ENCODE assay signal across 25 mouse cellular contexts in genomic region chr3:147285496-147285895, GRCm38 (mm10).
DNase-seq lines count a peak whose midpoint lies in the region; ATAC-seq and TF ChIP-seq lines count a peak whose summit lies in the region.
"Had no signal": no experiment of that assay in that cellular context is flagged by ENCODE, and none has a peak within 500 bp of the region (broad histone marks: within the 10 kb centered on the region; RNA-seq: fewer than 3 reads in every experiment).

No protein-coding gene starts in this region.

- peak; percentile 9 for DNase-seq in embryo, embryonic 11 days
- DNase-seq in embryo, embryonic 9.5 days (ENCODE audit: extremely low spot score): no peak
- DNase-seq in kidney, adult 9 months: no peak
- peak; percentile 62 for DNase-seq in kidney, postnatal 0 days (ENCODE audit: low spot score)
- no peak for DNase-seq in kidney, postnatal 10 days
- DNase-seq in limb, embryonic 10.5 days (ENCODE audit: low spot score): no peak
- DNase-seq in adrenal gland, adult 8-10 months: no peak
- DNase-seq: adrenal gland, postnatal 10 days; adrenal gland, postnatal 36 days; cerebellum, adult 18-20 months; cerebellum, adult 9-10 months; cerebellum, postnatal 14 days; gastrocnemius, postnatal 25 days; heart, postnatal 14 days; heart, postnatal 4 days had no signal

- H3K36me3 ChIP-seq in kidney, embryonic 14.5 days (ENCODE audit: control insufficient read depth, insufficient read depth, low read length): no peaks in the 10 kb centered on the region
- H3K36me3 ChIP-seq in kidney, postnatal 0 days (ENCODE audit: insufficient read depth, low read length): no peaks in the 10 kb centered on the region
- H3K36me3 ChIP-seq in limb, embryonic 10.5 days: no peaks in the 10 kb centered on the region
- H3K36me3 ChIP-seq: embryonic facial prominence, embryonic 10.5 days; embryonic facial prominence, embryonic 13.5 days; forebrain, embryonic 12.5 days; forebrain, embryonic 15.5 days; heart, embryonic 13.5 days had no signal

- H3K4me2 ChIP-seq in kidney, embryonic 14.5 days (replicated peaks; ENCODE audit: low read depth, low read length): no peak overlapping the region
- no peak overlapping the region for H3K4me2 ChIP-seq in kidney, postnatal 0 days (ENCODE audit: low read length)
- H3K4me2 ChIP-seq: embryonic facial prominence, embryonic 13.5 days; forebrain, embryonic 12.5 days; forebrain, embryonic 15.5 days; heart, embryonic 13.5 days; hindbrain, embryonic 14.5 days had no signal

- H3K9ac ChIP-seq in kidney, embryonic 14.5 days (ENCODE audit: low read depth, low read length): no peak overlapping the region
- H3K9ac ChIP-seq in kidney, postnatal 0 days (ENCODE audit: low read depth, low read length): no peak overlapping the region
- H3K9ac ChIP-seq: embryonic facial prominence, embryonic 13.5 days; forebrain, embryonic 12.5 days; forebrain, embryonic 15.5 days; heart, embryonic 13.5 days; hindbrain, embryonic 14.5 days had no signal

- H3K4me1 ChIP-seq in kidney, embryonic 14.5 days (ENCODE audit: control insufficient read depth, insufficient read depth, low read length): no peaks in the 10 kb centered on the region
- H3K4me1 ChIP-seq in kidney, postnatal 0 days (replicated peaks; ENCODE audit: insufficient read depth, low read length): no peaks in the 10 kb centered on the region
- peaks cover 42% of the 10 kb centered on the region for H3K4me1 ChIP-seq in limb, embryonic 10.5 days
- H3K4me1 ChIP-seq: forebrain, embryonic 12.5 days; forebrain, embryonic 15.5 days had no signal

- no peaks in the 10 kb centered on the region for H3K27me3 ChIP-seq in kidney, embryonic 14.5 days (ENCODE audit: control insufficient read depth, insufficient read depth, low read length)
- H3K27me3 ChIP-seq in kidney, postnatal 0 days (ENCODE audit: insufficient read depth, low read length): no peaks in the 10 kb centered on the region
- H3K27me3 ChIP-seq in limb, embryonic 10.5 days (ENCODE audit: low read depth, poor library complexity, severe bottlenecking): peaks cover 9% of the 10 kb centered on the region; the same call in 1 of the 2 replicates
- H3K27me3 ChIP-seq: forebrain, embryonic 12.5 days; forebrain, embryonic 15.5 days; heart, embryonic 13.5 days had no signal

- 0 out of 2 replicates have a peak, but pooled peaks have one; percentile 35 for ATAC-seq in kidney, embryonic 14.5 days (ENCODE audit: low FRiP score, low TSS enrichment)
- ATAC-seq in kidney, postnatal 0 days (replicated peaks; ENCODE audit: low FRiP score, low read depth): no peak; the same call in 1 of the 2 replicates
- ATAC-seq: activated CD4-positive, CD25-positive, alpha-beta regulatory T cell, adult 4 months; forebrain, embryonic 15.5 days; hindbrain, postnatal 0 days had no signal

- 48% methylated on average over 5 of the region's 5 CpGs for WGBS in kidney, embryonic 14.5 days
- WGBS in kidney, postnatal 0 days: 53% methylated on average over 5 of the region's 5 CpGs
- WGBS in limb, embryonic 10.5 days: 64% methylated on average over 5 of the region's 5 CpGs

- TF ChIP-seq CTCF in kidney, postnatal 0 days (IDR thresholded peaks at IDR 0.05; ENCODE audit: low read depth): no peak

- H3K4me3 ChIP-seq in kidney, embryonic 14.5 days (ENCODE audit: low read length): no peak overlapping the region
- H3K4me3 ChIP-seq in kidney, postnatal 0 days (replicated peaks; ENCODE audit: low read depth, low read length): no peak overlapping the region
- no peak overlapping the region for H3K4me3 ChIP-seq in limb, embryonic 10.5 days
- H3K4me3 ChIP-seq: embryonic facial prominence, embryonic 10.5 days; embryonic facial prominence, embryonic 13.5 days; erythroblast, embryonic 14.5 days; forebrain, embryonic 12.5 days; forebrain, embryonic 15.5 days; heart, embryonic 13.5 days had no signal

- no peaks in the 10 kb centered on the region for H3K9me3 ChIP-seq in kidney, embryonic 14.5 days (ENCODE audit: control insufficient read depth, low read length)
- no peaks in the 10 kb centered on the region for H3K9me3 ChIP-seq in kidney, postnatal 0 days (replicated peaks; ENCODE audit: low read length)
- no peaks in the 10 kb centered on the region for H3K9me3 ChIP-seq in limb, embryonic 10.5 days (replicated peaks)
- H3K9me3 ChIP-seq: embryonic facial prominence, embryonic 10.5 days; embryonic facial prominence, embryonic 13.5 days; forebrain, embryonic 12.5 days; forebrain, embryonic 15.5 days; heart, embryonic 13.5 days had no signal

- no peak overlapping the region; the same call in 1 of the 2 replicates for H3K27ac ChIP-seq in kidney, embryonic 14.5 days (ENCODE audit: low read depth, low read length)
- no peak overlapping the region for H3K27ac ChIP-seq in kidney, postnatal 0 days
- peak overlapping the region; percentile 66 for H3K27ac ChIP-seq in limb, embryonic 10.5 days
- H3K27ac ChIP-seq: embryonic facial prominence, embryonic 10.5 days; embryonic facial prominence, embryonic 13.5 days; forebrain, embryonic 12.5 days; forebrain, embryonic 15.5 days; heart, embryonic 13.5 days; hindbrain, embryonic 14.5 days; hindbrain, postnatal 0 days had no signal

Comparison
In these comparisons a context has a peak if more than half of its experiments do, and no peak if none do; other contexts are left out.
1. DNase-seq: peak in embryo, embryonic 11 days (single experiment) and kidney, postnatal 0 days (single experiment); none in embryo, embryonic 9.5 days (single experiment), kidney, adult 9 months (single experiment), kidney, postnatal 10 days (single experiment), limb, embryonic 10.5 days (single experiment) and adrenal gland, adult 8-10 months (single experiment).